Comparison of ENCODE assay signal across 9 mouse cellular contexts in genomic region chr8:81342999-81343302, GRCm38 (mm10). TPM values are rescaled to one million over a fixed set of nuclear protein-coding genes. Genes with fewer than 3 reads are reported as not detected.
A peak's percentile ranks its signal among the peaks of the same experiment; 100 is the strongest.
DNase-seq lines count a peak whose midpoint lies in the region; ATAC-seq and TF ChIP-seq lines count a peak whose summit lies in the region.
"Had no signal": no experiment of that assay in that cellular context is flagged by ENCODE, and none has a peak within 500 bp of the region (broad histone marks: within the 10 kb centered on the region; RNA-seq: fewer than 3 reads in every experiment).

No protein-coding gene starts in this region.

- WGBS in heart, embryonic 16.5 days = 7% methylated on average over 3 of the region's 3 CpGs
- 19% methylated on average over 3 of the region's 3 CpGs for WGBS in hindbrain, embryonic 14.5 days
- 27% methylated on average over 2 of the region's 3 CpGs for WGBS in midbrain, embryonic 12.5 days

- no peak for DNase-seq in heart, postnatal 14 days
- DNase-seq in hindbrain, embryonic 14.5 days (ENCODE audit: low spot score) = no peak
- DNase-seq in right cerebral cortex, postnatal 4 days = no peak
- DNase-seq in adrenal gland, postnatal 10 days = no peak
- DNase-seq in layer of hippocampus, adult 9-10 months (ENCODE audit: low spot score) = no peak

- H3K4me1 ChIP-seq in heart, embryonic 16.5 days (ENCODE audit: control insufficient read depth, insufficient read depth, low read length) = peaks cover 3% of the 10 kb centered on the region; the same call in 1 of the 2 replicates
- peaks cover 7% of the 10 kb centered on the region for H3K4me1 ChIP-seq in bone marrow macrophage, adult 2 months (ENCODE audit: control insufficient read depth, insufficient read depth, low read length)
- no peaks in the 10 kb centered on the region; the same call in 1 of the 2 replicates for H3K4me1 ChIP-seq in hindbrain, embryonic 14.5 days (replicated peaks; ENCODE audit: control insufficient read depth, insufficient read depth, low read length)
- H3K4me1 ChIP-seq in midbrain, embryonic 12.5 days = 0 out of 2 replicates have a peak, but pooled peaks cover 3% of the 10 kb centered on the region

- peak overlapping the region; percentile 61 for H3K4me3 ChIP-seq in heart, embryonic 16.5 days (ENCODE audit: low read length)
- H3K4me3 ChIP-seq in bone marrow macrophage, adult 2 months (ENCODE audit: insufficient read depth, low read length) = peak overlapping the region; percentile 60
- H3K4me3 ChIP-seq in hindbrain, embryonic 14.5 days (replicated peaks; ENCODE audit: low read length) = peak overlapping the region; percentile 65
- H3K4me3 ChIP-seq in midbrain, embryonic 12.5 days = peak overlapping the region; percentile 66
- H3K4me3 ChIP-seq: myocyte had no signal

- H3K9me3 ChIP-seq in heart, embryonic 16.5 days (replicated peaks; ENCODE audit: control insufficient read depth, low read length) = peaks cover 3% of the 10 kb centered on the region; the same call in 1 of the 2 replicates
- H3K9me3 ChIP-seq in hindbrain, embryonic 14.5 days (ENCODE audit: control insufficient read depth, low read length) = peaks cover 13% of the 10 kb centered on the region; the same call in 1 of the 2 replicates
- H3K9me3 ChIP-seq in midbrain, embryonic 12.5 days = no peaks in the 10 kb centered on the region

- no peaks in the 10 kb centered on the region for H3K36me3 ChIP-seq in heart, embryonic 16.5 days (ENCODE audit: control insufficient read depth, insufficient read depth)
- H3K36me3 ChIP-seq in hindbrain, embryonic 14.5 days (replicated peaks; ENCODE audit: control insufficient read depth, insufficient read depth) = no peaks in the 10 kb centered on the region
- H3K36me3 ChIP-seq in midbrain, embryonic 12.5 days = no peaks in the 10 kb centered on the region

- no peak for TF ChIP-seq CTCF in bone marrow macrophage, adult 2 months (IDR thresholded peaks at IDR 0.05; ENCODE audit: low read depth, low read length)

- peak overlapping the region; percentile 56 for H3K9ac ChIP-seq in heart, embryonic 16.5 days (ENCODE audit: low read length)
- peak overlapping the region; percentile 77 for H3K9ac ChIP-seq in hindbrain, embryonic 14.5 days
- peak overlapping the region; percentile 61 for H3K9ac ChIP-seq in midbrain, embryonic 12.5 days (replicated peaks)

- H3K27ac ChIP-seq in heart, embryonic 16.5 days (ENCODE audit: low read length) = no peak overlapping the region
- no peak overlapping the region for H3K27ac ChIP-seq in bone marrow macrophage, adult 2 months (ENCODE audit: insufficient read depth, low read depth, low read length)
- H3K27ac ChIP-seq in hindbrain, embryonic 14.5 days = 0 out of 2 replicates have a peak overlapping the region, but pooled peaks have one; percentile 70
- H3K27ac ChIP-seq in midbrain, embryonic 12.5 days (replicated peaks) = no peak overlapping the region

- 0 out of 2 replicates have a peak, but pooled peaks have one; percentile 7 for ATAC-seq in heart, embryonic 16.5 days (replicated peaks; ENCODE audit: extremely low read depth, insufficient read depth, low FRiP score)
- ATAC-seq in hindbrain, embryonic 14.5 days (ENCODE audit: low FRiP score) = peak; percentile 15; the same call in 1 of the 2 replicates
- ATAC-seq in midbrain, embryonic 12.5 days (ENCODE audit: low FRiP score, low read depth) = peak; percentile 11; the same call in 1 of the 2 replicates

- H3K4me2 ChIP-seq in heart, embryonic 16.5 days (ENCODE audit: low read depth, low read length) = peak overlapping the region; percentile 93
- H3K4me2 ChIP-seq in hindbrain, embryonic 14.5 days (replicated peaks) = peak overlapping the region; percentile 97
- peak overlapping the region; percentile 97 for H3K4me2 ChIP-seq in midbrain, embryonic 12.5 days (replicated peaks)

- intact Hi-C loops in heart, postnatal 14 days (cut with DNase I) = loop anchor here (10.0 kb wide), 1 partner anchor 682 kb away; no protein-coding TSS in a partner anchor

- TF ChIP-seq POLR2A in bone marrow macrophage, adult 2 months (IDR thresholded peaks at IDR 0.05; ENCODE audit: borderline replicate concordance, low read depth, low read length) = no peak

- H3K27me3 ChIP-seq in heart, embryonic 16.5 days (ENCODE audit: control insufficient read depth, insufficient read depth, low read length) = peaks cover 6% of the 10 kb centered on the region; the same call in 1 of the 2 replicates
- peaks cover 3% of the 10 kb centered on the region; the same call in 1 of the 2 replicates for H3K27me3 ChIP-seq in hindbrain, embryonic 14.5 days (ENCODE audit: control insufficient read depth, insufficient read depth, low read length)
- H3K27me3 ChIP-seq in midbrain, embryonic 12.5 days = peaks cover 10% of the 10 kb centered on the region

RNA-seq across cellular contexts. Expression of gene Inpp4b, which starts 0.6 kb away (rescaled TPM):
- polyA plus RNA-seq in heart, embryonic 16.5 days (2015; fragmentation: Nextera tagmentation; extraction: Ambion mirVana) = 12.2 and 13.6 TPM in 2 replicates
- total RNA-seq in heart, postnatal 14 days (2021) = 10 to 100 TPM; 55.4 to 58.2 TPM
- polyA plus RNA-seq in bone marrow macrophage, adult 2 months (2012; ENCODE audit: insufficient read depth, insufficient read length, missing spikeins) = 5.5 and 7.7 TPM in 2 replicates
- polyA plus RNA-seq in hindbrain, embryonic 14.5 days (2014; fragmentation: Nextera tagmentation; extraction: Ambion mirVana) = 9.9 and 11.4 TPM in 2 replicates
- 5.0 and 5.7 TPM in 2 replicates for polyA plus RNA-seq in midbrain, embryonic 12.5 days (2016; fragmentation: Nextera tagmentation; extraction: Ambion mirVana)
- 10 to 100 TPM in 1 of 2 experiments, 1 to 10 TPM in 1; 6.7 to 12.6 TPM for total RNA-seq in adrenal gland, postnatal 10 days (2021)
